Mouse (Mus musculus): ENCODE results near the gene Sh2d3c.

GRCm38 (mm10) chr2:32692496-32692895, 28.4 kb upstream of the Sh2d3c start:
- no peak for TF ChIP-seq POLR2A (IDR thresholded peaks at IDR 0.05; ENCODE audit: borderline replicate concordance, control insufficient read depth, low read depth, low read length)
- no peak for TF ChIP-seq CTCF (IDR thresholded peaks at IDR 0.05; ENCODE audit: control insufficient read depth, insufficient read depth, low read length)

Data from bone marrow, adult 2 months (tissue).